Mouse (Mus musculus): ENCODE measurements around the gene Ncoa5. TPM values are rescaled to one million over a fixed set of nuclear protein-coding genes. Genes with fewer than 3 reads are reported as not detected.
A peak's percentile ranks its signal among the peaks of the same experiment; 100 is the strongest.

Gene Ncoa5
- polyA plus RNA-seq, 1 experiment: 31.2 TPM

DNA sequence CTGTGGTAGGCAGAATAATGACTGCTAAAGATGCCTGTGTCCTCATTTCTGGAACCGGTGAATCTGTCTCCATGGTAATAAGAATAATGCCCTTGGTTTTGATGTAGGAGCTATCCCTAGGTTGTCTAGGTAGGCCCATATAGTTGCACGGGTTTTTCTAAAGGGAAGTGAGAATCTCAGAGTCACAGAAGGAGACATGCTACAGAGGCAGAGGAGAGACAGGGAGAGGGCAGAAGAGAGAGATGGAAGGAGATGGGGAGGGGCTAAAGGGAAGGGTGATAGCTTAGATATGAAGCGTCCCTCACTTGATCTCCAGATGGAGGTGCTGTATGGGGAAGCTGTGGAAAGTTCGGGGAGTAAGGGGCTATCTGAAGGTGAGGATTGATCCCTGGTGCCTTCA lies 2.7 kb upstream of the Ncoa5 start:
- H3ac ChIP-seq (ENCODE audit: control insufficient read depth, insufficient read length, low read depth): no peak overlapping the region
- TF ChIP-seq MAX (IDR thresholded peaks at IDR 0.05) (no peak), MYOD1 (IDR thresholded peaks at IDR 0.05; ENCODE audit: control insufficient read depth, insufficient read length, low read depth) (no peak), CEBPB (IDR thresholded peaks at IDR 0.05; ENCODE audit: low read depth) (no peak), FOSL1 (IDR thresholded peaks at IDR 0.05; ENCODE audit: insufficient read depth, low read length, poor library complexity, severe bottlenecking) (no peak), MYOG (IDR thresholded peaks at IDR 0.05; ENCODE audit: control insufficient read depth, extremely low read depth, insufficient read length) (no peak)
- H3K27me3 ChIP-seq (ENCODE audit: control insufficient read depth, insufficient read depth, insufficient read length): peaks cover 3% of the 10 kb centered on the region
- no peak overlapping the region for H3K4me3 ChIP-seq (ENCODE audit: insufficient read depth, poor library complexity, severe bottlenecking)
- peaks cover 24% of the 10 kb centered on the region for H3K79me2 ChIP-seq (ENCODE audit: control insufficient read depth, insufficient read depth)
- H3K79me3 ChIP-seq (ENCODE audit: low read depth): peaks cover 18% of the 10 kb centered on the region
- no peaks in the 10 kb centered on the region for H3K36me3 ChIP-seq (ENCODE audit: control insufficient read depth, insufficient read depth)

DNA sequence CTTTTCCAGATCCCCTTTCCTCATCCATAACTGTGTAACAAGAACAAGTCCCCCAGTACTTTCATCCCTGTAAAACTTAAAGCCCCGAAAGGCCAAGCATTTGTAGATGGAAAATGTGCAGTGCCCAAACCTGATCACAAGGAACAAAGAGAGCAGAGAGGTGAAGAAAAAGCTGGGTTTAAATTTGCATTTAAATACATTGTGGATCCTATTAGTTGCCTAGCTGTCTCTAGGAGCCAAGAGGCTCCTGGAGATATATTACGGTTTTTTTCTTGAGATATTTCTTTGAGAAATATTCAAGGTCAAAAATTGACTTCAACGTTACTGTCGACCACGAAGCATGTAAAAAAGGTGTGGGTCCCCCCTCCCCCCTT lies 378 bp upstream of the Ncoa5 start:
- TF ChIP-seq USF1 (IDR thresholded peaks at IDR 0.05; ENCODE audit: low read depth) (no peak), CEBPB (IDR thresholded peaks at IDR 0.05; ENCODE audit: low read depth) (no peak), FOSL1 (IDR thresholded peaks at IDR 0.05; ENCODE audit: insufficient read depth, low read length, poor library complexity, severe bottlenecking) (no peak), MYOD1 (IDR thresholded peaks at IDR 0.05; ENCODE audit: control insufficient read depth, insufficient read length, low read depth) (no peak), MYOG (IDR thresholded peaks at IDR 0.05; ENCODE audit: control insufficient read depth, extremely low read depth, insufficient read length) (no peak), MAX (IDR thresholded peaks at IDR 0.05) (no peak), CTCF (IDR thresholded peaks at IDR 0.05; ENCODE audit: control insufficient read depth, insufficient read depth, insufficient read length) (no peak)
- H3ac ChIP-seq (ENCODE audit: control insufficient read depth, insufficient read length, low read depth): no peak overlapping the region
- peaks cover 9% of the 10 kb centered on the region for H3K36me3 ChIP-seq (ENCODE audit: control insufficient read depth, insufficient read depth)
- peak overlapping the region; percentile 87 for H3K4me3 ChIP-seq (ENCODE audit: insufficient read depth, poor library complexity, severe bottlenecking)
- peaks cover 48% of the 10 kb centered on the region for H3K79me2 ChIP-seq (ENCODE audit: control insufficient read depth, insufficient read depth)
- peaks cover 42% of the 10 kb centered on the region for H3K79me3 ChIP-seq (ENCODE audit: low read depth)
- peaks cover 3% of the 10 kb centered on the region for H3K27me3 ChIP-seq (ENCODE audit: control insufficient read depth, insufficient read depth, insufficient read length)

DNA sequence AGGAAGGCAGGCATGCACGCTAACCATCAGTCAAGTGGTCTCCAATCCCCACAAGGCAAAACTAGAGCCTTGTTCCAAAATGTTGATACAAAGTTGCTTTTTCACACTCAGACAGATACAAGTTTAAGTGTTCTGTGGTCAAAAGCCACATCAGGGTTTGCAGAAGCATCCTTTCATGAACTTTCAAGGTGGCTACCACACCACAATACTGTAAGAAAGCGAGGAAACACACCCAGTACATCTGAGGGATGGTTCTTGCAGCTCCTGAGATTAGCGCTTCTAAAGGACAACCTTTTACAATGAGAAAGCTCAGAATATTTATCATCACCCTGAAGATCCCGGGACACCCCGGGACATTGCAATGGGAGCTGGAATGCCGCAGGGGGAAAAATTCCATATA lies 1.4 kb downstream of the Ncoa5 start:
- Histone ChIP-seq H3K79me2 (ENCODE audit: control insufficient read depth, insufficient read depth) (peaks cover 66% of the 10 kb centered on the region), H3K36me3 (ENCODE audit: control insufficient read depth, insufficient read depth) (peaks cover 9% of the 10 kb centered on the region), H3ac (ENCODE audit: control insufficient read depth, insufficient read length, low read depth) (no peak overlapping the region), H3K27me3 (ENCODE audit: control insufficient read depth, insufficient read depth, insufficient read length) (no peaks in the 10 kb centered on the region), H3K79me3 (ENCODE audit: low read depth) (peaks cover 57% of the 10 kb centered on the region), H3K4me3 (ENCODE audit: insufficient read depth, poor library complexity, severe bottlenecking) (peak overlapping the region; percentile 87)
- TF ChIP-seq FOSL1 (IDR thresholded peaks at IDR 0.05; ENCODE audit: insufficient read depth, low read length, poor library complexity, severe bottlenecking): no peak
- no peak for TF ChIP-seq CTCF (IDR thresholded peaks at IDR 0.05; ENCODE audit: control insufficient read depth, insufficient read depth, insufficient read length)
- no peak for TF ChIP-seq MAX (IDR thresholded peaks at IDR 0.05)
- TF ChIP-seq CEBPB (IDR thresholded peaks at IDR 0.05; ENCODE audit: low read depth): no peak
- TF ChIP-seq MYOD1 (IDR thresholded peaks at IDR 0.05; ENCODE audit: control insufficient read depth, insufficient read length, low read depth): no peak
- TF ChIP-seq USF1 (IDR thresholded peaks at IDR 0.05; ENCODE audit: low read depth): no peak

DNA sequence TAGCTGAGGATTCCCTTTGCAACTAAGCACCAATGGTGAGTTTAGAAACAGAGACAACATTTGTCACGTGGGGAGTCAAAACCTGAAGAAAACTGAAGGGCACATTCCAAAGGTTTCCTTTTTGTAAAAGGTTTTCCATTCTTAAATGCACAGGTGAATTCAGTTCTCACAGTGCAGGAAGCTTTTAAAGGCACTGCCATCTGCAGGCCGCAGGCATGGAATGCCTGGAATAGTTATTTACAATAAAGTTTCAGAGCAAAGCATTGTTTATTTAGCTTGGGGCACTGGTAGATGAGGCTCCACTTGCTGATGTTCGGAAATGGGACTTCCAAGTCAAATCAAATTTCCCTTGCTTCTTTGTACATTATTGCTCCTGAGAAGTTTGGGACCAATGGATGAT lies 2.1 kb downstream of the Ncoa5 start:
- Histone ChIP-seq H3K79me2 (ENCODE audit: control insufficient read depth, insufficient read depth) (peaks cover 73% of the 10 kb centered on the region), H3K4me3 (ENCODE audit: insufficient read depth, poor library complexity, severe bottlenecking) (no peak overlapping the region), H3K27me3 (ENCODE audit: control insufficient read depth, insufficient read depth, insufficient read length) (no peaks in the 10 kb centered on the region), H3K36me3 (ENCODE audit: control insufficient read depth, insufficient read depth) (peaks cover 9% of the 10 kb centered on the region), H3K79me3 (ENCODE audit: low read depth) (peaks cover 65% of the 10 kb centered on the region), H3ac (ENCODE audit: control insufficient read depth, insufficient read length, low read depth) (no peak overlapping the region)
- no peak for TF ChIP-seq CEBPB (IDR thresholded peaks at IDR 0.05; ENCODE audit: low read depth)
- no peak for TF ChIP-seq MAX (IDR thresholded peaks at IDR 0.05)
- no peak for TF ChIP-seq FOSL1 (IDR thresholded peaks at IDR 0.05; ENCODE audit: insufficient read depth, low read length, poor library complexity, severe bottlenecking)
- TF ChIP-seq MYOG (IDR thresholded peaks at IDR 0.05; ENCODE audit: control insufficient read depth, extremely low read depth, insufficient read length): no peak
- no peak for TF ChIP-seq MYOD1 (IDR thresholded peaks at IDR 0.05; ENCODE audit: control insufficient read depth, insufficient read length, low read depth)
- no peak for TF ChIP-seq CTCF (IDR thresholded peaks at IDR 0.05; ENCODE audit: control insufficient read depth, insufficient read depth, insufficient read length)
- TF ChIP-seq USF1 (IDR thresholded peaks at IDR 0.05; ENCODE audit: low read depth): no peak

DNA sequence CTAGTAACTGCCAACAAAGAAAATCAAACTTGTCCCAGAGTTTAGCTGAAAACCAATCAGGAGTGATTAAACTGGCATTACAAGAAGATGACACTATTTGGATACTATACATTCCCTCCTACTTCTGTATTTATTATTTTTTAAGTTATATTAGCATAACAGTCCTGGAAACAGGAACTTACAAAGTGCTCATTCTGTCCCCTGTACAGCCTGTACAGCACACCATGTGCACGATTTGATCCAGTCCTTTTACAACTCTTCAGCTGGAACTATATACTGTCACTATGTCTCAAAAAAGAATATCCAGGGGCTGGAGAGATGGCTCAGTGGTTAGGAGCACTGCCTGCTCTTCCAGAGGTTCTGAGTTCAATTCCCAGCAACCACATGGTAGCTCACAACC lies 7.5 kb downstream of the Ncoa5 start:
- no peak for TF ChIP-seq FOSL1 (IDR thresholded peaks at IDR 0.05; ENCODE audit: insufficient read depth, low read length, poor library complexity, severe bottlenecking)
- TF ChIP-seq CTCF (IDR thresholded peaks at IDR 0.05; ENCODE audit: control insufficient read depth, insufficient read depth, insufficient read length): no peak
- H3K79me3 ChIP-seq (ENCODE audit: low read depth): peaks cover 94% of the 10 kb centered on the region
- peaks cover 100% of the 10 kb centered on the region for H3K79me2 ChIP-seq (ENCODE audit: control insufficient read depth, insufficient read depth)
- peaks cover 23% of the 10 kb centered on the region for H3K36me3 ChIP-seq (ENCODE audit: control insufficient read depth, insufficient read depth)
- no peak overlapping the region for H3K4me3 ChIP-seq (ENCODE audit: insufficient read depth, poor library complexity, severe bottlenecking)
- H3ac ChIP-seq (ENCODE audit: control insufficient read depth, insufficient read length, low read depth): no peak overlapping the region
- H3K27me3 ChIP-seq (ENCODE audit: control insufficient read depth, insufficient read depth, insufficient read length): no peaks in the 10 kb centered on the region

DNA sequence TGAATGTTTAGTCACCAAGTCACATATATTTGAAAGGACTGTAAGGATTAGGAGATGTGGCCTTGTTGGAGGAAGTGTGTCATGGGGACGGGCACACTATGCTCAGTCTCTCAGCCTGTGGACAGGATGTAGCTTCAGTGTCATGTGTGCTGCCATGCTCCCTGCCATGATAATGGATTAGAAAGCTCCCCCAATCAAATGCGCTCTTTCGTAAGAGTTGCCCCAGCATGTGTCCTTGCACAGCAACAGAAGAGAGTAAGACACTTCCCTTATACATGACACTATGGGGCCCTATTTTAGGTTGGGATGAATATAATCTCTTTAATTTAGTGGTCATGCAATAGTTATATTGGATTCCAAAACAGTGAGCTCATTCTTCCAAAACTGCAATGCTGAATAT lies 14.2 kb downstream of the Ncoa5 start:
- peaks cover 46% of the 10 kb centered on the region for H3K36me3 ChIP-seq (ENCODE audit: control insufficient read depth, insufficient read depth)
- H3K79me3 ChIP-seq (ENCODE audit: low read depth): peaks cover 61% of the 10 kb centered on the region
- no peaks in the 10 kb centered on the region for H3K27me3 ChIP-seq (ENCODE audit: control insufficient read depth, insufficient read depth, insufficient read length)
- TF ChIP-seq MYOD1 (IDR thresholded peaks at IDR 0.05; ENCODE audit: control insufficient read depth, insufficient read length, low read depth): no peak
- TF ChIP-seq FOSL1 (IDR thresholded peaks at IDR 0.05; ENCODE audit: insufficient read depth, low read length, poor library complexity, severe bottlenecking): no peak
- no peak for TF ChIP-seq MAX (IDR thresholded peaks at IDR 0.05)
- TF ChIP-seq MYOG (IDR thresholded peaks at IDR 0.05; ENCODE audit: control insufficient read depth, extremely low read depth, insufficient read length): no peak
- TF ChIP-seq CTCF (IDR thresholded peaks at IDR 0.05; ENCODE audit: control insufficient read depth, insufficient read depth, insufficient read length): no peak
- TF ChIP-seq USF1 (IDR thresholded peaks at IDR 0.05; ENCODE audit: low read depth): no peak
- TF ChIP-seq CEBPB (IDR thresholded peaks at IDR 0.05; ENCODE audit: low read depth): no peak
- H3K4me3 ChIP-seq (ENCODE audit: insufficient read depth, poor library complexity, severe bottlenecking): no peak overlapping the region
- no peak overlapping the region for H3ac ChIP-seq (ENCODE audit: control insufficient read depth, insufficient read length, low read depth)
- peaks cover 100% of the 10 kb centered on the region for H3K79me2 ChIP-seq (ENCODE audit: control insufficient read depth, insufficient read depth)

All from C2C12 (cell line).